Mouse (Mus musculus): ENCODE measurements around the gene Bax.

DNA sequence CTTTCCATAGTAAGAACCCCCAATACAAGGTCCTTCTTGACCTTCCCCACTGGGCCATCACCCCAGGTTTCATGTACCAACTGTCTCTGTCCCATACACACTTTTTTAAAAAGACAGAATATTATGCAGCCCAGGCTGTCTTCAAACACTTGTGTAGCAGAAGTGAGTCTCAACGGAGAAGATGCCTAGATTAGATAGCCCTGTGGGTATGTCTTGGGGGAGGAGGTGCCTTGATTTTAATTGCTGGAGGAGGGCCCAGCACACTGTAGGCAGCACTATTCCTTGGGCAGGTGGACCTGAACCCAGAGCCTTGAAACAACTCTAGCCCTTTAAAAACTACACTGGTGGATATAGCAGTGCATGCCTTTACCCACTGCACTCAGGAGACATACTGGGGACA lies 15.5 kb upstream of the Bax start:
- no peak for TF ChIP-seq BHLHE40 (IDR thresholded peaks at IDR 0.05; ENCODE audit: low read depth, low read length)
- no peak for TF ChIP-seq MAZ (IDR thresholded peaks at IDR 0.05; ENCODE audit: low read depth, low read length)
- no peak for TF ChIP-seq MAX (IDR thresholded peaks at IDR 0.05; ENCODE audit: low read length)
- no peak for TF ChIP-seq POLR2A (IDR thresholded peaks at IDR 0.05; ENCODE audit: low read depth, low read length)
- TF ChIP-seq CTCF (conservative IDR thresholded peaks at IDR 0.05 in 1 of 2, IDR thresholded peaks at IDR 0.05 in 1 of 2; ENCODE audit: low read depth in 2 of 2, low read length in 2 of 2) = no peak
- TF ChIP-seq MXI1 (IDR thresholded peaks at IDR 0.05; ENCODE audit: low read depth, low read length) = no peak
- no peak for TF ChIP-seq PAX5 (IDR thresholded peaks at IDR 0.05; ENCODE audit: low read length)
- no peak for TF ChIP-seq HCFC1 (IDR thresholded peaks at IDR 0.05; ENCODE audit: low read depth, low read length)
